Mouse (Mus musculus): ENCODE measurements around the gene Hsd11b2.

DNA sequence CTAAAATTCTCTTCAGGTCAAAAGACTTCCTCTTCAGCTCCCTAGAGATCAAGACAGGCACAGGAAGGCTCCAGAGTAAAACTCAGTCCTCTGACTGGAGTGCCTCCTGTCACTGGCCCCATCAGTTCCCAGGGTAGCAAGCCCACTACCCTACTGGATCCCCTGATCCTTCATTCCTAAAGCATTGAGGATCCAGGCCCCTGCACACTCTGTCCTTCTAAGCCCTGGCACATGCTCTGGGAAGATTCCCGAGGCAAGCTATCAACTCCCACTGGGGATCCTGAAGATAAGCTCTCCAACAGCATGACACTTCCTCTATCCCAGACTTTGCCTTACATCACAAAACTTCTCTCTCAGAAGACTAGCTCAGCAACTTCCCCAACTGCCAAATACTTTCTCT, 25.1 kb downstream of the Hsd11b2 start:
- TF ChIP-seq EP300 (IDR thresholded peaks at IDR 0.05; ENCODE audit: low read depth) (no peak), CTCF (IDR thresholded peaks at IDR 0.05; ENCODE audit: low read depth) (no peak)
